Mouse (Mus musculus): ENCODE measurements at regions not wholly inside any gene's neighbourhood (a gene's known extent, or its start where the extent isn't known, plus 50 kb on each side); places are given as distances from the start of the nearest gene placed in this dataset.
A peak's percentile ranks its signal among the peaks of the same experiment; 100 is the strongest.
"Not testable (repeated sequence)": the region's sequence is repeated elsewhere in the genome, so short reads cannot be mapped to it uniquely, and the experiment has no call there.

DNA sequence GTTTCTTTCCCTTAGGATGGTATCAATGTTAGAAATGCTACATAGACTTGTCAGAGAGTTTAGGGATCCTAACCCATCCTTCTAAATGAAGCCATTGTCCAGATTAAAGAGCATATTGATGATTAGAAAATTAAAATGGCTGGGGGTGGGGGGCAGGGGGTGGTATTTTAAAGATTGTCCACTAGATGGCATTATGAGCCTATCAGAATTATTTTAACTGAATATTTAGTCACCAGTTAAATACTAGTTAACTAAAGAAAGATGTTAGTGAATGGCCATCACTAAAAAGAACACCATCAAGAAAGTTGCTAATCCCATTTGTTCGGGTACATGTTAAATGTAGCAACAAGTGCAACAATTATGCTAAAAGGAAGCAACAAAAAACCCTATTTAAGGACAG lies 1909.6 kb upstream of the 5930422O12Rik start:
- no peak for DNase-seq (ENCODE audit: low spot score in 2 of 2)

DNA sequence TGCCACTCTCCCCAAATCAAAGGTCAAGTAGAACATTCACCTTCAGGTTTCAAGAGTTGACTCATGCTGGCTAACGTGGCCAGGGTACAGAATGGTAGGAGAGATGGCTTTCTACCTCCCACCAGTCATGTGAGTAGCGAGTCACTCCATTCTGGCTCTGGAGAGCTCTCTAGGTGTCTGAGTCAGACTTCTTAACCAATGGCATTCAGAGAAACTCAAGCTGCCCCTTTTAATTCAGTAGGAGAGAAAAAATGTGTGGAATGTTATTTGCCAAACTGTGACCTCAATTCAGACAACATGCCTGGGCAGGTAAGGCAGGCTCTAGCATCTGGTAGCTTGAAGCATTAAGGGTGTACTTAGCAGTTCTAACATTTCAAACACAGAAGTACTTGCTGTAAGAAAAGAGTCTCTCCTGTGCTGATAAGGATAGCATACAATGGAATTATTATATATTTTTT lies 1907.5 kb upstream of the 5930422O12Rik start:
- DNase-seq (ENCODE audit: low spot score in 2 of 2): no peak

DNA sequence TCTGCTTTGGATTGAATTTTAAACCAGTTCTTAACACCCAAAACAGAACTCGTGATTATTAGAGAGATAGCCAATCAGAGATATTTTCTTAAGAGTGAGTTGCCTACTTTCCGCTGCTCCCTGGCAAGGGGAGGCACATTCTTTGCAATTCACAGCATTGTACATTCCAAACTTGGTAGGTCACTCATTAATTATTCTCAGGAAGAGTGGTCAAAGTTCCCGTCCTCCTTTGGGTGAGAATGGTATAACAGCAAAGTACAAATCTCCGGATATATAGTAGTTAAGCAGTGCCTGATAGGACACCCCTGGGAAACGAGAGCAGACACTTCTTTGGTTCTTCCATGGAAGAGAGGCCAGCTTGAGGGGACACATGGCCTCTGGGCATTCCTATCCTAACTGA lies 1903.4 kb upstream of the 5930422O12Rik start:
- DNase-seq (ENCODE audit: low spot score in 2 of 2): no peak

DNA sequence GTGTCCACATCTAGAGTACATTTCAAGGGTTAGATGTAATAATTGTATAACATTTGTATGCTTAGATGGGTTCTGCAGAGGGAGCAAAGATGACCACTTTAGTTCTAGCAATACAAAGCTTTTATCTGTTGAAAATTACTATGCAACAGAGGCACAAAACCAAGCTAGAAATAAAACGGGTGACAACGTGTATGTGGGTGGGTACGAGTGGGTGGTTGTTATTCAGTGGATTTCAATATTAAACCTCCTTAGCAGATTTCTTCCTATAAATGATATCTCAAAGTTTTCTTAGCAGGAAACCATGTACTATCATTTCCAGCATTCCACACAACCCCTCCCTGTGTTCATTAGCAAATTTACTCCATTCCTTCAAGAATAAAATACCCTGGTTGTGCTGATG lies 1889.3 kb upstream of the 5930422O12Rik start:
- DNase-seq (ENCODE audit: low spot score in 2 of 2): peak; percentile 14 to 61

DNA sequence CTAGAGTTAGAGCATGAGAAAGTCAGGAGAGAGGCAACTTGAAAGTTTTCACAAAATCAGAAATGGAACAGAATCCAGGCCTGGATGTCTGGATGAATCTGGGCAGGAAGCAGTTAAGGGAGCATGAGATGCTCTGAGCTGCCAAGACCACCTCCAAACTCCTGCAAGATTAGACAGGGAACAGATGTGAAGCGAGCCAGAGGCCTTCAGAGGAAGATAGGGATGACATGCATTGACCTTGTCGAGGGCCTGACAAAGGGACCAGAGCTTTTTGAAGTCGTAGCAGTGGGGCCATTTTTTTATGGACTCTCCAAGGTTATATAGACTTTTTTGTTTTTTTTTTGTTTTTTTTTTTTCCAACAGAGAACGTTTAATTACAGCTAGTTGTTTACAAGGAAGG lies 1886.9 kb upstream of the 5930422O12Rik start:
- DNase-seq (ENCODE audit: low spot score in 2 of 2): no peak

DNA sequence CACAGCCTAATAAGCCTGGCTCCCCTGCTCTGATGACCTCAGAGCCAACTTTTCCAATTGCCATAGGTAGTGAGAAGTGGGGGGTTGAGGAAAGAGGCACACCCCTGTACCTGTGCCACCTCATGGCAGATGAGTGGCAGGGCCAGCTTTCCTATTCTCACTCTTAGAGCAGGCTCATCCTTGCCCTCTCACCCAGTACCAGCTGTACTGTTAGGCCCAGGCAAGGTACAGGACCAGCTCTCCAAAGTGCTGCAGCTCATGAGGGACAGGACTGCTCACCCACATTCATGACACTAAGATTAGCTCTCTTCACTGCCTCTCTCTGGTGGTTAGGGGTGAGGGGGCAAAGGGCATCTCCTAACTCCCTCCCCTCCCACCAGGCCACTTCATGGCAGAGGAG lies 1854.4 kb upstream of the 5930422O12Rik start:
- DNase-seq (ENCODE audit: low spot score in 2 of 2): no peak

DNA sequence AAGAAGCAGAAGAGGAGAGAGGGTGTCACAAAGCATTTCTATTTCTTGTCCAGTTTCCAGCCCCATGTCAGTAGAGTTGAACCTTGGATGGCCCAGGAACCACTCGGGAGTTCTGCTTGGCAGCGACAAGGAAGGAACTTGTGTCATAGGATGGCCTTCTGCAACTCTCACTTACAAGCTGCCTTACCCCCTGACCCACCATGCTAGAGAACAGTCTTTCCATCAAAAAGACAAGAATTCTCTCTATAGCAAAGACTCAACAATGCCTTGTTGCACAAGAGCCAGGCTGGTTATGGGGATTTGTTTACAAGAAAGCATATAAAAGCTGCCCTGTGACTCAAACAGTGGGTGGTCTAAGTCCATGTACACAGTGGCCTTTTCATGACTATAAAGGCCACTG lies 1852.4 kb upstream of the 5930422O12Rik start:
- DNase-seq (ENCODE audit: low spot score in 2 of 2): no peak

DNA sequence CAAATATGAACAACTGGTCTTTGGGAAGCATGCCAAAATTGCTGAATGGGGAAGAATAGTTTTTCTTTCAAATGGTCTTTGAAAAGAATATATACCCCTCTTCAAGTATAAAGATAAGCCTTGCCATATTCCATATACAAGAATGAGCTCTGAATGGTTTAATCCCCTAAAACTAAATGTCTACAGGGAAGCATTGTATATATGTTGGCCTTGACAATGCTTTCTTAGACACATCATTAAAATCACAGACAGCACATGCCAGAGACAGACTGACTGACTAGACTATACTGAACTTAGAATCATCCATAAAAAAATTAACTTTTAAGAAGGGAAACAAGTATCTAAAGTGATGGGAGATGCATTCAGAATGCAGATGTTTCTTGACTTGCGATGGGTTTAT lies 1843.8 kb upstream of the 5930422O12Rik start:
- DNase-seq (ENCODE audit: low spot score in 2 of 2): no peak

DNA sequence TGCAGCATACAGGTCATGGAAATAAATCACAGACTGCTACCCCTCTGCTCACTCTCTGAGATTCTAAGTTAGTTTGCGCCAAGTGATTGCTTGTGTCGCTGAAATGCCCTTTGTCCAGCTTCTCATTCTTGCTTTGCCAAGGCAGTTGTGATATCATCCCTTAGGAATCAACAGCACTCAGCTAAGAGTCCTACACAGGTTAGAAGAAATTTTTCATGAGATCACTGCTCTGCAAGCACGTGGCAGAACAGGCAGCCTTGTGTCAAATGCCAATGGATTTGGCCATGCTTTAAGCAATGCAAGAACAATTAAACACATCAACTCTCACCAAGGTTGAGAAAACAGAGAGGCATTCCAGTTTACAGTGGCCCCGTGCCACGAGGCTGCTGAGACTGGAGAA lies 1829.0 kb upstream of the 5930422O12Rik start:
- DNase-seq (ENCODE audit: low spot score in 2 of 2): no peak

DNA sequence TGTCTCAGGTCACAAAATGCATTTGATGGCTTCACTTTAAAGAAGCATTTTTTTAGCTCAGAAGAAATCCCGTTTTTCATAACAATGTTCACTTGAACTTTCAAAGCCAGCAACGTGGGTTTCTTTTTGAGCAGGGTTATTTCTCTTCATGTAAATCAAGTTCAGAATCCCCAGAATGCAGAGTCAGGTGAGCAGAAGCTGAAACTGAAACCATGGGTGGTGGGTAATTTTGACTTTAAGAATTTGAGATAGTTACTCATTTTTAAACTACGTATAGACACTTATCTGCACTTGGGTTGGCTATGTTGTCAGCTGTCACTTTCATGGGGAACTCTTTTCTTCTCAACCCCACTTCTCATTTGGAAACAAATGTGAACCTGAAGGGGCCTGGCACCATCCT lies 1827.5 kb upstream of the 5930422O12Rik start:
- no peak for DNase-seq (ENCODE audit: low spot score in 2 of 2)

DNA sequence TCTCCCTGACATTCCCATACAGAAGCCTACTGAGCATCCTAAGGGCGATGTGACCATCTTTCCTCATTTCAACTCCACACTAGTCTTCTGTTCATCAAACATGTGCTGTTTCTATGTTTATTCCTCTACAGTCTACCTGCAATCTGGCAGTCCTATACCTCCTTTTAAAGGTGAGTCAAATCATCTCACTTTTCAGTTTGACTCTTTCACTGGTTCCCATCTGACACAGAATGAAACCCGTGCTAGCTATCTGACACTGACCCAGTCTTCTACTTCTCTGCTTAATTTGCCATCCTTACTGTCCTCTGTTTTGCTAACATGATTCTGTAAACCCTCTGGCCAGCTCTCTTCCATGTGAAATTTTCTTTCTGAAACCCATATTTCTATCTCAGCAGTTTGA lies 1812.0 kb upstream of the 5930422O12Rik start:
- no peak for DNase-seq (ENCODE audit: low spot score in 2 of 2)

DNA sequence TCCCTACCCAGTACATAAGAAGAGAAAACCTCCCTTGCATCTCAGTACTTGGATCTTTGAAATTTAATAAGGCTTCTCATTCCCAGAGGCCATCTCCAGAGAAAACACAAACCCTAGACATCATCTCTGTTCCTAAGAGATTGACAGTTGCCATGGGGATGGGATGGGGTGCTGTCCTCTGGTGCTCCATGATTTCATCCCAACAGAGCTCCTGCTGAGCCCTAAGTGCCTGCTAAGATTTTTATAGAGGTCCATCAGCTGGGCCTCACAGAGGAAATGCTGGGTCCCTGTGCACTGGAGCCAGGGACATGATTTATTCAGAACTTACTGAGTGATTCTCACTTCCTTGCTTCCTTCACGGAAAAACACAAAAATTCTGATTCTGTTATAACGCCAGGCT lies 1800.8 kb upstream of the 5930422O12Rik start:
- DNase-seq (ENCODE audit: low spot score in 2 of 2): no peak

DNA sequence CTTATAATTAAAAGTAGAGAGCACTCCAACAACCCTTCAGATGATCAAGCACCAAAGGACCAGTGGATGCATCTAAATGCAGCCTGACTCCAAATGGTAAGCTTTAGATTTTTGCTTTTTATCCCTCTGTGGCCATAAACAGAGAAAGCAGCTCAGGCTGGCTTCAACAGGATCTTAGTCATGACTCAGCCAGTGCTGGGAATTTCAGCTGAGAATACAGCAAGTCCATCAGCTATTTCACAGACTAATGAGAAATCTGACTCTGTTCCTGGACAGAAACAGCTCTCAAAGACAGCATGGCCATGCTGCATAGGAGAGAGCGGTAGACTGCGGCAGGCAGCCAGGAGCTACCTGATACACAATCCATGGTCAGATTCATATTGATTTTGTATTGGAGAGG lies 1800.4 kb upstream of the 5930422O12Rik start:
- peak; percentile 2 to 4 for DNase-seq (ENCODE audit: low spot score in 2 of 2)

DNA sequence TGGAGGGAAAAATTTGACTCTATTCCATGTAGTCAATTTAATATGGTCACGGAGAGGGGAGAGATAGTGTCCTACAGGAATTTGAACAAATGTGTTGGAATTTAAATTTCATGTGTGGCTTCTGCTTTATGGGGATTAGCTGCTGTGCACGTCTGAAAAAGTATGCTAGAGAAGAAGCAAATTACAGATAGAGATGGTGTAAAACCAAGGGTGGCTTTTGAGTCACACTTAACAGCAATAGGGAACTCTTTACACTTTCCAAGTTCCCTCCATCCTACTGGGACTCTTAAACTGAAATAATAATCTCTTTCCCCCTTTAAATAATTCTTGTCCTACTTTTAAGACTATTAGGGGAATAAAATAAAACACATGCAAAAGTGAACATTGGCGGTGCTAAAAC lies 1790.1 kb upstream of the 5930422O12Rik start:
- no peak for DNase-seq (ENCODE audit: low spot score in 2 of 2)

DNA sequence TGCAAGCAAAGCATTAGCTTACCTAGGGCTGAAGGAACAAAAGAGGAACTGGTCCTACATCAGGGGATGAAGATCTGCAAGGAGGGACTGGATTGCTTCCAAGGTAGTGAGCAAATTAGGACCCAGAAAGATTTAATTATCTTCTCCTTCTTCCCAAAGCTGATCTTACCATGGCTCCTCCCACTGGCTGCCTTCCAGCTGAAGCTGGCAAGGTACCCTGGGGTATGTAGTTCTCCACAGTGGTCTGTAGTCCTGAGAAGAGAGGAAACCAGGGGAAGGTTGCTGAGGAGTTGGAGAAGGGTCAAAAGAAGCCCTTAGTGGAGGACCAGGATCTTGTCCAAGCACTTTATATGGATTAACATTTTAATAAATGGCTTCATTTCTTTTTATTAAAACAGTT lies 1764.8 kb upstream of the 5930422O12Rik start:
- no peak for DNase-seq (ENCODE audit: low spot score in 2 of 2)

DNA sequence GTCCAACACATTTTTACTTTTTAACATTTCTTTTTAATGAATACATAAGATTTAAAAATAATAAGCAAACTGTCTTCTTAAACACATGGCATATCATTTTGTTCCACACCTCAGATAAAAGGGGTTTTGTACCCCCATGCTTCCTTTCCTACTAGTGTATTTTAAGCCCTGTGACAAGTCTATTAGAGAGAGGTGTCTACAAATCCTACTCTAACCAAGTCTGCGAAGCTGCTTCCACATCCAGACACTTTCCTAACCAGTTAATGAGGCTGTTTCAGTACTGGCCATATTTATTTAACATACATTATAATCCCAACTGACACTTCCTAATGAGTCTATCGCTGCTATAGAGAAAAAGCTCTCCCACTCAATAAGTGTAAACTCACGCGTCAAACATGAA lies 1763.0 kb upstream of the 5930422O12Rik start:
- DNase-seq (ENCODE audit: low spot score in 2 of 2): no peak

DNA sequence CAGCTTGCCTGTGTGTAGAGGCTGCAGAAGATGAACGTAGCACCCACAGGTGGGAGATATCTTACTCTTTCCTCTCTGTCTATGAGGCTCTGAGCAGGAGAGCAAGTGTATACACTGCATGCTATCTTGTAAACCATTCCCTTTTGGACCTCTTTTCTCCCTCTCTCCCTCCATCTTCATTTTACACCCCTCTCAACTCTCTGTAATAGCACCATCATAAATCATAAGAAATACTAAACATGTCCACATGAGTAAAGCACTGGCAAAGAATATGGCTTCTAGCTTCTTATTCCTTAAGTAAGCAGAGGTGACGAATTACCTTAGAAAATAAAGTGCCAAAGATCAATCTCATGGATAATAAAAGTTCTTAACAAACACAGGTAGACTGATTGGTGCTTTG lies 1724.3 kb upstream of the 5930422O12Rik start:
- DNase-seq (ENCODE audit: low spot score in 2 of 2): no peak

DNA sequence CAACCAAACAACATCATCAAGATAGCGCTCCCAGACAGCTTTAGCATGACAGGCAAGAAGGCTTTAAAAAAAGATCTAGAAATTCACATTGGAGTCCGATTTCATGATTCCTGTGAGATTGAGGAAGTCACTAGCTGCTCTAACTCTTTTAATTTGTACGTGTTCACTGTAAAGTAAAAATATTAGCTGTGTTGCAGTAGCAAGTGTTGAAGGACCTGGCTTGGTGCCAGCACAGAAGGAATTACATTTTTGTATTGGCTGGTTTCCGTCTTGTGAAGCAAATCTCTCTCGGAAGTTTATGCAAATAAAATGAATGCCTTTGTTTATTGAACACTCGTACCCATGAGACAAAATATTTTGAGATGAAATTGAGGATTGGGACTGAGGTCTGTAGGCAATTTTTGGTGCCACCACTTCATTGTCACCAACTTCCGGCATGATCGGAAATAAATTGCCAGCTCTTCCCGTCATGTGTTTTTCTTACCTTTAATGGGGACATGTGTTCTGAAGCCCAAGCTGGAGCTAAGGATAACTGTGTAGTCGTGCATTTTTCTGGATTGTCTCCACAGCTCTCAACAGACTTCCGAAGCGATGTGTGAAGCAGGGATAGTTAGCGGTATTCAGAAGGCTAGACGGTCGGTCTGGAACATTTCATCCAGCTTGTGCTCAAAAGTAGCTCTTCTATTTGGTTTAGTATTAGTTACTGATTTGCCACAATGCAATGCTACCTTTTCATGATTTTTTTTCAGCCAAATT lies 1715.0 kb upstream of the 5930422O12Rik start:
- peak; percentile 15 to 24 for DNase-seq (ENCODE audit: low spot score in 2 of 2)

DNA sequence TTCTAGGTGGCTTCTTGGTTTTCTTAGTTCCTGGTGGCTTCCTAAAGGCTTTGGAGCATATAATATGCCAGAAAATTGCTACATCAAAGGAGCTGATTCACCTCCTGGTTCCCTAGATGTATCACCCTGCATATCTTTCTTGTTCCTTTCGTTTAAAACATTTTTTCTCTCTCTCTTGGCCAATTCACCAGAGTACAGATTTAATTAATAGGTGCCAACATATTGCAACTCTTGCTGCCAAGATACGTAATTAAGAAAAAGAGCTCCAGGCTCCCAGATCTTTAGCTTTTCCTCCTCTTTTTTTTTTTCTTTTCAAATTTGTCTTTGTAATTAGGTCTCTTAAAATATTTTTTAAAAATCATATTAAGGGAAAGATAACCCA lies 1714.4 kb upstream of the 5930422O12Rik start:
- DNase-seq (ENCODE audit: low spot score in 2 of 2): no peak

DNA sequence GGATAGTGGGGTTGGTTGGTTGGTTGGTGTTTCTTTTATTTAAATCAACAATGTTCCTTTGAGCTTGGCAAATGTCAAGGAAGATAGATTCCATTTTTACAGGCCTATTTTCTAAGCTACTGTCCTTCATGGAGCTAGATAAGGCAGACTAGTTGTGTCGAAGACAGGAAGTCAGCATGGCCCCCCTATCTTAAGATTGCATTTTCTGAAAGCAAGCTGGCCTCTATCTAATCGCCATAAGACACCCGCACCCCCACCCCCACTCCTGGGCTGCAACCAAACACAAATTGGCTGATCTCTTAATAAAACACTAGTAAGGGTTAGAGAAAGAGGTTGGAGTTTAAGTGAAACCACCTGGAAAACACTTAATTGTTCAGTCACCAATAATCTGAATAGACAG lies 1708.5 kb upstream of the 5930422O12Rik start:
- no peak for DNase-seq (ENCODE audit: low spot score in 2 of 2)

DNA sequence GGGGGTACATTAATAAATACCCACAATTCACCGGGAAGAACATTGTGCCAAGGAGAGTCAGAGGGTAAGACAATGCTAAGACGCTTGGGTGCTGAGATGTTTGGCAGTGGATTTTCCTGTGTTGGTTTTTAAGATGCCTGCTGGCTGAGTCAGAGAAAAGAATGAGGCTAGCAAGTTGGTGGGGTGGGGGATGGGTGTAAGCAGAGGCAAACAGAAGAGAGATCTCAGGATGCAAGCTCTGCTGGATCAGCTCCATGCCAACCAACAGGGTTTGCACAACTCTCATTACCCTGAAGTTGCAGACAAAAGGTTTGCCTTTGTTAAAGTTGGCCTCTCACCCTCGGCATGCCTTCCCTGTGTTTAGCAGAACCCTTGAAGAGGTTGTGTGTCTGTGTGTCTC lies 1707.9 kb upstream of the 5930422O12Rik start:
- DNase-seq (ENCODE audit: low spot score in 2 of 2): no peak

DNA sequence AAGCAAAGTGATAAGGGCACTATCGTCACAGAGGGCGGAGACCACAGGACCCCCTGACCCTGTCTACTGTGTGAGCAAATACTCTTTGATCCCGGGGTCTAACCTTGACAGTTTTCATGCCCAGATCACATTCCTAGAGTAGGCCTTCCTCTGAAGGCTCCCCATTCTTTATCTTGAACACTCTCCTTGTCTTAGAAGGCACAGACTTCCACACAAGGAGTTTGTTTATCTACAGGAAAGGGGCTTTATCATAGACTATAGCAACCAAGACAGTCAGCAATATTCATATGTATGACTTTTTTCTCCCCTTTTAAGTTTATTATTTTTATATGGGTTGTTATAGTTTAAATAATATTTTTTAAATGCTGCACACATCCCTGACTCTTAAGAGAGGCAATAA lies 1703.1 kb upstream of the 5930422O12Rik start:
- DNase-seq (ENCODE audit: low spot score in 2 of 2): no peak

DNA sequence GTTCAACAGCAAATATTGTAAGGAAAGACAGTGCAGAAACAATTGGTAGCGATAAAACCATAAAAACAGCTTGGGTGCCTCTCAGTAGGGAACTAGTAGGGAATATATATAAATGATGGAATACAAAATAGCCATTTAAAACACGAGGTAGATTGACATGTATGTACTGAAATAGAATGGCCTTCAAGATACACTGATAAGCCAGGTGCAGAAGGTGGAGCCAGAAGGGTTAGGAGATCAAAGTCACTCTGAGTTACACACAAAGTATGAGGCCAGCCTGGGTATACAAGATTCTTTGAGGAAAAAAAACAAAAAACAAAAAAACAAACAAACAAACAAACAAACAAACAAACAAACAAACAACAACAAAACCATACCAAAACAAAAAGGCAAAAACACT lies 1692.9 kb upstream of the 5930422O12Rik start:
- DNase-seq (ENCODE audit: low spot score in 2 of 2): no peak

DNA sequence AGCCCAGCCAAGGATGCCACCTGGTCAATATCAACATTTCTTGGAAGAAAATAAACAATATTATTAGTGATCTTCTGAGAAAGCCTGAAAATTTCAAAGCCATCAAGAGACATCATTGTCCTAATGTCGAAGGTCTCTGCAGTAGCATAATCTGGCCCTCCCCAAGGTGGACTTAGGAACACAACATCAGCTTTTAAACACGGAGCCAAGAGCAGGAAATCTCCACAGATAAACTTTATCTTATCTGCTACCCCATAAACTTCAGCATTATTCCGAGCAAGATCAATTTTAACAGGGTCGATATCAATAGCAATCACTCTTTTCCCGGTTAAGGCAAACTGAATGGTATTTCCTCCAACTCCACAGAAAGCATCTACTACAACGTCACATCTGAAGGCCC lies 1691.2 kb upstream of the 5930422O12Rik start:
- not testable (repeated sequence) for DNase-seq (ENCODE audit: low spot score in 2 of 2)

Measured in frontal cortex, postnatal 36 days (tissue).